Mouse (Mus musculus): Measurements from ENCODE around the gene Fbln1. TPM values are rescaled to one million over a fixed set of nuclear protein-coding genes. Genes with fewer than 3 reads are reported as not detected.

Fbln1 gene
- polyA plus RNA-seq, 1 experiment, result 5.5 TPM

DNA sequence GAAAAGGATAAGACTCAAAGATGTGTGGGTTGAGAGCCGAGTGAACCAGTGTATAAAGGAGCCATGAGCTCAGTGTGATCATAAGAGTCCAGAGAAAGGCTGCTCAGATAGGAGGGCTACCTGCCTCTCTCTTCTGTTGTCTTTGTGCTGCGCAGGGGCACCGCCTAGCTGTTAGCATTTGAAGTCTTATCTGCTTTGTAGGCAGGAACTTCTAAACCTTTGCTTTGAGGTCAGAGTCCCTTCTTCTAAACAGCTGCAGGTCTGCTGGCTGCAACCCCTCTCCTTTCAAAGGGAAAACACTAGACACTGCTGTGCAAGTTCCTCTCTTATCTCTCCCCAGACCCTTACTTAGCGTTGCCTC lies 27.5 kb downstream of the Fbln1 start:
- no peak overlapping the region for H3K4me3 ChIP-seq (ENCODE audit: extremely low read depth, insufficient read depth, insufficient read length)
- peak; percentile 9 to 37 for DNase-seq (ENCODE audit: low read depth in 1 of 2, low spot score in 2 of 2)
- no peaks in the 10 kb centered on the region for H3K27me3 ChIP-seq (ENCODE audit: control insufficient read depth, insufficient read depth, low read length)
- WGBS, result 59% methylated on average over 4 of the region's 4 CpGs
- no peak for TF ChIP-seq CTCF (IDR thresholded peaks at IDR 0.05; ENCODE audit: extremely low read depth, insufficient read depth, insufficient read length, insufficient replicate concordance)
- TF ChIP-seq POLR2A (IDR thresholded peaks at IDR 0.05; ENCODE audit: low read depth, low read length), result no peak
- H3K27ac ChIP-seq (ENCODE audit: insufficient read depth, low read length), result peak overlapping the region; percentile 63
- H3K36me3 ChIP-seq (ENCODE audit: control insufficient read depth, insufficient read depth, low read length), result no peaks in the 10 kb centered on the region
- H3K4me1 ChIP-seq (ENCODE audit: control insufficient read depth, insufficient read depth, insufficient read length), result no peaks in the 10 kb centered on the region

DNA sequence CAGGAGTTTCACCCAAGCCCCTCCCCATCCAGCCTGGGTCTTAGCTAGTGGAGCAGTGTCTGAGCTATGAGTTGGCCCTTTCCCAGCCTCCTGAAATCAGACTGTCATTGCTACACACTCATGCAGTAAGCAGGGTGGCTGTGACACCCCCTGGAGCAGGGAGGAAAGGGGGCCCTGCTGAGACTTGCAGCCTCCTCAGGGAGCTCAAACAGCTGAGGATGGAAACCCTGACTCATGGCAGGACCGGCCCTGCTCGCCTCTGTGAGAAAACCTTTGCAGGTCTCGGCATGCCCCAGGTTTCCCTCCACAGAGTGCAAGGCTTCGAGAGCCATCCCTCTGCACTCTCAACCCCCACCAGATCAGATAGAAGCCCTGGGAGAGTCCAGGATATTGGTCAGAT lies 27.9 kb downstream of the Fbln1 start:
- DNase-seq (ENCODE audit: low read depth in 1 of 2, low spot score in 2 of 2), result no peak
- H3K4me3 ChIP-seq (ENCODE audit: extremely low read depth, insufficient read depth, insufficient read length), result no peak overlapping the region
- H3K36me3 ChIP-seq (ENCODE audit: control insufficient read depth, insufficient read depth, low read length), result no peaks in the 10 kb centered on the region
- TF ChIP-seq CTCF (IDR thresholded peaks at IDR 0.05; ENCODE audit: extremely low read depth, insufficient read depth, insufficient read length, insufficient replicate concordance) (no peak), POLR2A (IDR thresholded peaks at IDR 0.05; ENCODE audit: low read depth, low read length) (no peak)
- H3K4me1 ChIP-seq (ENCODE audit: control insufficient read depth, insufficient read depth, insufficient read length), result no peaks in the 10 kb centered on the region
- H3K27me3 ChIP-seq (ENCODE audit: control insufficient read depth, insufficient read depth, low read length), result no peaks in the 10 kb centered on the region
- H3K27ac ChIP-seq (ENCODE audit: insufficient read depth, low read length), result peak overlapping the region; percentile 49
- WGBS, result 62% methylated on average over 4 of the region's 4 CpGs

DNA sequence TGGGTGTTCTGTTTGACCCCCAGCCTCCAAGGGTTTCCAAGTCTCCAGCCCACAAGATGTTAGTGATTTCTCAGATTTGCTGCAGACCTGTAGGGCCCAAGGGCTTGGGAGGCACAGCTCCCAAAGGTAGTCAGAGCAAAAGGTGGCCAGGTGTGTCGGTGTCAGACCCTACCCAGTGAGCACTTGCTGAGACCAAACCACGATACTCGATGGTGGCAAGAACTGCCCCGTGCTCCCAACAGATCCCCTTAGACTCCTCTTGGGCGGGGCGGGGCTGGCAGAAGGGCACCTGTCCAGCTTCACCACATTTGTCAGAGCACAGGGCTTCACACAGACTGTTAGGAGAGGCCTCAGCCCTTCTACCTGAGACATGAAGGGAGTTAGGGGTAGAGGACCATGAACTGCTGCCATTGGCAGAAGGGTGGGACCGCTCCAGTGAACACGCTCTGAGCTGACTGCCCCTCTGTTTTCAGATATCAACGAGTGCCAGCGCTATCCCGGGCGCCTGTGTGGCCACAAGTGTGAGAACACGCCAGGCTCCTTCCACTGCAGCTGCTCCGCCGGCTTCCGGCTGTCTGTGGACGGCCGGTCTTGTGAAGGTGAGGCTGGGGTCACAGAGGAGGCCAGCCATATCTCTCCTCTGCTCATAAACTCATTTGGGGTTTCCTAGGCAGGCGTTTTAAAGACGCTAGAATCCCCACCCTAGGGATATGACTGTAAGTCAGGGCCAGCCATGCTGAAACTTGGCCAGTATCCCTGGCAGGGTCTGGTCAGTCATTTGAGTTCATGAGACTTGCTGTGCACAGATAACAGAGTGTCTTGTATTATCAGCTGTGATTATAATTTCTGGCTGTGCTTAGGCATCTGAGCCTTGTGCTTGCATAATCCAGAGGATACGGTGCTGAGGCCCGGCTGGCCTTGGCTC lies 33.3 kb downstream of the Fbln1 start:
- Histone ChIP-seq H3K36me3 (ENCODE audit: control insufficient read depth, insufficient read depth, low read length) (no peaks in the 10 kb centered on the region), H3K4me3 (ENCODE audit: extremely low read depth, insufficient read depth, insufficient read length) (no peak overlapping the region), H3K27me3 (ENCODE audit: control insufficient read depth, insufficient read depth, low read length) (no peaks in the 10 kb centered on the region), H3K27ac (ENCODE audit: insufficient read depth, low read length) (no peak overlapping the region), H3K4me1 (ENCODE audit: control insufficient read depth, insufficient read depth, insufficient read length) (no peaks in the 10 kb centered on the region)
- no peak for DNase-seq (ENCODE audit: low read depth in 1 of 2, low spot score in 2 of 2)
- TF ChIP-seq POLR2A (IDR thresholded peaks at IDR 0.05; ENCODE audit: low read depth, low read length) (no peak), CTCF (IDR thresholded peaks at IDR 0.05; ENCODE audit: extremely low read depth, insufficient read depth, insufficient read length, insufficient replicate concordance) (no peak)
- WGBS, result 95% methylated on average over 22 of the region's 22 CpGs

DNA sequence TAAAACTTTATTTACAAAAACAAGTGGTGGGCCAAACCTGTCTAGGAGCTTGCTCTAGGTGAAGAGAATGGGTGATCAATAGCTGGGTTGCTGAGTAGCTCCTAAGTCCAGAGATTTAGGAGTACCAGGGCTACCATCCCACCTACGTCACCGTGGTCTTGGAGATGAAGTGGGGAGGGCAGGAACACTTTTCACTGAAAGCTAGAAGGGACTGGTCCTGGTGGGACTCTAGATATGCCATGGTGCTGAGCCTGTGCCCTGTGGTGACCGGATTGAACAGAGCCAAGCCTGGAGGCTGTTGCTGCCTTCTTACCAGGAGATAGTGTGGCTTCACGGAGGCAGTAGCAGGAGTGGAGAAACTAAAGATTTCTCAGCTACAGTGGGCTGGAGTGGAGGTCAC lies 34.3 kb downstream of the Fbln1 start:
- H3K36me3 ChIP-seq (ENCODE audit: control insufficient read depth, insufficient read depth, low read length), result no peaks in the 10 kb centered on the region
- no peak overlapping the region for H3K27ac ChIP-seq (ENCODE audit: insufficient read depth, low read length)
- no peaks in the 10 kb centered on the region for H3K27me3 ChIP-seq (ENCODE audit: control insufficient read depth, insufficient read depth, low read length)
- 89% methylated on average over 4 of the region's 4 CpGs for WGBS
- H3K4me1 ChIP-seq (ENCODE audit: control insufficient read depth, insufficient read depth, insufficient read length), result no peaks in the 10 kb centered on the region
- DNase-seq (ENCODE audit: low read depth in 1 of 2, low spot score in 2 of 2), result no peak
- H3K4me3 ChIP-seq (ENCODE audit: extremely low read depth, insufficient read depth, insufficient read length), result no peak overlapping the region
- TF ChIP-seq CTCF (IDR thresholded peaks at IDR 0.05; ENCODE audit: extremely low read depth, insufficient read depth, insufficient read length, insufficient replicate concordance), result no peak
- no peak for TF ChIP-seq POLR2A (IDR thresholded peaks at IDR 0.05; ENCODE audit: low read depth, low read length)

DNA sequence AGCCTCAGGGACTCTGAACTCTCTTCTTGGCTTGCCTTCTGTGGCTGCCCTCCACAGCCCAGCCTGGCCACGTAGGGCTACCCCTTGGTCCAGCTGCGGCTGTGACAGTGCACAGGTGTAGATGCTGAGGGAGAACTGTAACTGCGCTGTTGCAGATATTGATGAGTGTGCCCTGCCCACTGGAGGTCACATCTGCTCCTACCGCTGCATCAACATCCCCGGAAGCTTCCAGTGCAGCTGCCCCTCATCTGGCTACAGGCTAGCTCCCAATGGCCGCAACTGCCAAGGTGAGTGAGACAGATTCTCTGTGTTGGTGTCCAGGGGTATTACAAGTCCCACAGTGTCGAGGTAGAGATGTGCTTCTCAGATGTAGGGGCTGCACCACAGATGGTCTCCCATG lies 36.1 kb downstream of the Fbln1 start:
- Histone ChIP-seq H3K27ac (ENCODE audit: insufficient read depth, low read length) (no peak overlapping the region), H3K27me3 (ENCODE audit: control insufficient read depth, insufficient read depth, low read length) (no peaks in the 10 kb centered on the region), H3K4me3 (ENCODE audit: extremely low read depth, insufficient read depth, insufficient read length) (no peak overlapping the region), H3K4me1 (ENCODE audit: control insufficient read depth, insufficient read depth, insufficient read length) (no peaks in the 10 kb centered on the region), H3K36me3 (ENCODE audit: control insufficient read depth, insufficient read depth, low read length) (no peaks in the 10 kb centered on the region)
- TF ChIP-seq CTCF (IDR thresholded peaks at IDR 0.05; ENCODE audit: extremely low read depth, insufficient read depth, insufficient read length, insufficient replicate concordance) (no peak), POLR2A (IDR thresholded peaks at IDR 0.05; ENCODE audit: low read depth, low read length) (no peak)
- no peak for DNase-seq (ENCODE audit: low read depth in 1 of 2, low spot score in 2 of 2)
- WGBS, result 89% methylated on average over 7 of the region's 7 CpGs

DNA sequence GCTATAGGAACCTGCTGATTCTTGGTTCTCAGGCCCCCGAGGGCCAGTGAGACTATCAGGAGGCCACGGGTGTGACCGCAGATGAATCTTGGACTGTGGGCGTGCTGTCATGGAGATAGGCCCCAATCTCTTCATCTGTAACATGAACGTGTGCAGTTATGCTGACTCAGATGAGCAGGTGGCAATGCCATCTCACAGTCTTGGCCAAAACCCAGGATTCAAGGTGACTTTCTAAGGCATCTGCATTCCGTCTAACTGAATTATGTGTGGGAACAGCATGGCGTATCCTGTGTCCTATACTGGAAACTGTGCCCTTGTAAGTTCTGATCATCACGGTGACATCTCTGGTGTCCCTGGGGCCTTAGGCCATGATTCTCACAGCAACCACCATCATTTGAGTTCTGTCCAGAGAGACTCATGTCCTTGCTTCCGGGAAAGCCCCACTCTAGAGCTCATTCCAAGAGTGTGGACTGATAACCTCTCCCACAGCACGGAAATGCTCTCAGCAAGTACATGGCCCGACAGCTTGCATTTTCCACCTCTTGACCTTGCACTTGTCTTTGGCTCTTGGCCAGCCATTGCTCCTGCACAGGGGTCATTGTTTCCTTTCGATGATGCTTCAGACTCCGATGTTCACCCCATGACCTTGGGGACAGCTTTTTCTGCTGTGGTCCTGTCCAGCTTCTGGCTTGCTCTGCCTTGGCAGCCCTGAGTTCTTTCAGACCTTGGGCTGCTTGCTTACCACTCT lies 38.8 kb downstream of the Fbln1 start:
- Histone ChIP-seq H3K36me3 (ENCODE audit: control insufficient read depth, insufficient read depth, low read length) (no peaks in the 10 kb centered on the region), H3K4me1 (ENCODE audit: control insufficient read depth, insufficient read depth, insufficient read length) (no peaks in the 10 kb centered on the region), H3K4me3 (ENCODE audit: extremely low read depth, insufficient read depth, insufficient read length) (no peak overlapping the region), H3K27ac (ENCODE audit: insufficient read depth, low read length) (no peak overlapping the region), H3K27me3 (ENCODE audit: control insufficient read depth, insufficient read depth, low read length) (no peaks in the 10 kb centered on the region)
- TF ChIP-seq POLR2A (IDR thresholded peaks at IDR 0.05; ENCODE audit: low read depth, low read length) (no peak), CTCF (IDR thresholded peaks at IDR 0.05; ENCODE audit: extremely low read depth, insufficient read depth, insufficient read length, insufficient replicate concordance) (no peak)
- 86% methylated on average over 13 of the region's 13 CpGs for WGBS
- DNase-seq (ENCODE audit: low read depth in 1 of 2, low spot score in 2 of 2), result no peak

Measured in spleen, adult 2 months (tissue).